Mouse (Mus musculus) gastrocnemius, adult 18-20 months (tissue): ENCODE data around the gene Nags. TPM values are rescaled to one million over a fixed set of nuclear protein-coding genes. Genes with fewer than 3 reads are reported as not detected.

ENCODE experiments used
- total RNA-seq, 2 experiments: library from RNA; stranded (reverse); gene quantifications; 2 replicates each; pipeline ENCODE4 v1.2.3; 2021

Gene Nags
- total RNA-seq, 2 experiments from 2014 or later, result not detected

Other genes with a start within 250 kb of the Nags start
- not detected for gene Sost, start 178.5 kb upstream of the Nags start, total RNA-seq
- not detected for gene Cfap97d1, start 161.2 kb upstream of the Nags start, total RNA-seq
- 100 to 1,000 TPM; 153 to 161 TPM for gene Dusp3, start 158.5 kb upstream of the Nags start, total RNA-seq
- 10 to 100 TPM; 15.7 to 24.5 TPM for gene Mpp3, start 117.1 kb upstream of the Nags start, total RNA-seq
- 10 to 100 TPM; 16.1 to 19.0 TPM for gene Cd300lg, start 104.0 kb upstream of the Nags start, total RNA-seq
- gene Mpp2, start 57.0 kb upstream of the Nags start, total RNA-seq, result 1 to 10 TPM; 1.0 to 1.2 TPM
- gene Ppy, start 44.2 kb upstream of the Nags start, total RNA-seq, result not detected
- gene Pyy, start 37.7 kb upstream of the Nags start, total RNA-seq, result not detected
- 1 to 10 TPM; 9.3 to 9.8 TPM for gene Tmem101, start 10.9 kb downstream of the Nags start, total RNA-seq
- gene Lsm12, start 39.8 kb downstream of the Nags start, total RNA-seq, result 100 to 1,000 TPM; 102 to 105 TPM
- 10 to 100 TPM; 60.4 to 61.1 TPM for gene G6pc3, start 44.1 kb downstream of the Nags start, total RNA-seq
- 100 to 1,000 TPM in 1 of 2 experiments, 10 to 100 TPM in 1; 73.6 to 104 TPM for gene Hdac5, start 84.7 kb downstream of the Nags start, total RNA-seq
- gene BC030867, start 103.4 kb downstream of the Nags start, total RNA-seq, result not detected
- gene Asb16, start 123.2 kb downstream of the Nags start, total RNA-seq, result 10 to 100 TPM; 86.0 to 97.5 TPM
- 10 to 100 TPM; 14.6 to 15.8 TPM for gene Tmub2, start 139.4 kb downstream of the Nags start, total RNA-seq
- gene Atxn7l3, start 151.1 kb downstream of the Nags start, total RNA-seq, result 10 to 100 TPM in 1 of 2 experiments, 1 to 10 TPM in 1; 9.3 to 13.0 TPM
- 10 to 100 TPM; 35.4 to 42.6 TPM for gene Ubtf, start 174.2 kb downstream of the Nags start, total RNA-seq
- gene Slc4a1, start 220.7 kb downstream of the Nags start, total RNA-seq, result under 1 TPM in 1 of 2 experiments, not detected in 1; 0.07 TPM
- gene Rundc3a, start 247.9 kb downstream of the Nags start, total RNA-seq, result not detected